Mouse (Mus musculus) heart, adult 2 months (tissue): ENCODE measurements around the gene Olfr1443.

Experiments
- CTCF ChIP-seq: fragments of 200-600 bp; IDR thresholded peaks from 2 replicates; pipeline ENCODE4 v1.8.1; 2022; ENCODE audit warnings: antibody characterized with exemption, mild to moderate bottlenecking, moderate library complexity
- EP300 ChIP-seq: fragments of 200-500 bp; IDR thresholded peaks from 2 replicates; pipeline ENCODE4 v1.6.1; 2011; ENCODE audit warnings: low read depth, low read length, control low read depth; ENCODE audit not compliant: insufficient read depth
- POLR2A ChIP-seq: fragments of 200-500 bp; IDR thresholded peaks from 2 replicates; pipeline ENCODE4 v1.6.1; 2011; ENCODE audit warnings: mild to moderate bottlenecking, low read depth, low read length, control low read depth; ENCODE audit not compliant: insufficient read depth

- TF ChIP-seq CTCF (no peak), POLR2A (no peak), EP300 (no peak)
Measured at GRCm38 (mm10) chr19:12684638-12685037, 6.7 kb downstream of the Olfr1443 start.
